Mouse (Mus musculus) CH12.LX (cell line): Measurements from ENCODE around the gene Rbm15. TPM values are rescaled to one million over a fixed set of nuclear protein-coding genes. Genes with fewer than 3 reads are reported as not detected.

ENCODE experiments used
- DNase-seq: peaks from one replicate; pipeline ENCODE4 v3.0.0-alpha.2; 2013; ENCODE audit errors: extremely low read depth
- H3K27ac ChIP-seq: 2 replicates; pipeline ENCODE4 v1.5.1; 2012; ENCODE audit warnings: low read depth, mild to moderate bottlenecking, control low read depth, moderate library complexity; ENCODE audit not compliant: insufficient read depth
- H3K27me3 ChIP-seq: replicated peaks from 2 replicates; pipeline ENCODE3; 2012; ENCODE audit warnings: inconsistent platforms
- H3K36me3 ChIP-seq, 2 experiments: replicated peaks in 1 of 2; 2 replicates each; pipeline versions ENCODE3 to v1.6.1; 2012; ENCODE audit warnings: inconsistent platforms in 1 of 2, low read length in 1 of 2, mild to moderate bottlenecking in 1 of 2, mixed read lengths in 1 of 2, moderate library complexity in 1 of 2; ENCODE audit not compliant: control insufficient read depth in 1 of 2, insufficient read depth in 1 of 2
- H3K4me1 ChIP-seq, 2 experiments: 2 replicates each; pipeline ENCODE4 v1.6.1; 2012; ENCODE audit warnings: inconsistent platforms in 1 of 2, moderate library complexity in 1 of 2; ENCODE audit not compliant: insufficient read depth in 2 of 2, control insufficient read depth in 1 of 2
- H3K4me2 ChIP-seq: 2 replicates; pipeline ENCODE4 v1.6.1; 2012; ENCODE audit warnings: low read depth, mild to moderate bottlenecking, control low read depth; ENCODE audit not compliant: poor library complexity, insufficient read depth, severe bottlenecking
- H3K4me3 ChIP-seq, 3 experiments: fragments of 150-350 bp in 1 of 3; sonication (generic) in 1 of 3; replicated peaks in 1 of 3; 2 replicates each; pipeline versions ENCODE3 to v1.5.1; 2011 to 2012; ENCODE audit warnings: low read depth in 2 of 3, low read length in 2 of 3, mild to moderate bottlenecking in 2 of 3, moderate library complexity in 2 of 3, control low read depth in 1 of 3, improper control_type of control experiment in 1 of 3, inconsistent platforms in 1 of 3, mixed read lengths in 1 of 3; ENCODE audit not compliant: poor library complexity in 1 of 3
- H3K79me2 ChIP-seq: replicated peaks from 2 replicates; pipeline ENCODE4 v1.6.1; 2012; ENCODE audit warnings: mild to moderate bottlenecking, moderate library complexity; ENCODE audit not compliant: control insufficient read depth, poor library complexity, insufficient read depth, severe bottlenecking; ENCODE audit errors: extremely low read depth
- H3K9ac ChIP-seq: 2 replicates; pipeline ENCODE4 v1.6.1; 2012; ENCODE audit warnings: low read depth, mild to moderate bottlenecking, control low read depth, moderate library complexity; ENCODE audit not compliant: insufficient read depth
- H3K9me3 ChIP-seq: replicated peaks from 2 replicates; pipeline ENCODE3; 2012; ENCODE audit warnings: low read length, inconsistent platforms, mixed read lengths
- BHLHE40 ChIP-seq: IDR thresholded peaks from 2 replicates; pipeline ENCODE4 v1.6.1; 2011; ENCODE audit warnings: mild to moderate bottlenecking, low read depth, low read length, improper control_type of control experiment
- CHD1 ChIP-seq: IDR thresholded peaks from 2 replicates; pipeline ENCODE4 v1.6.1; 2012; ENCODE audit warnings: low read depth, low read length, improper control_type of control experiment, inconsistent platforms
- CTCF ChIP-seq, 2 experiments: IDR thresholded peaks in 1 of 2; conservative IDR thresholded peaks in 1 of 2; 2 replicates each; pipeline ENCODE4 v1.5.1; 2011 to 2012; ENCODE audit warnings: low read depth in 2 of 2, low read length in 2 of 2, improper control_type of control experiment in 1 of 2, inconsistent platforms in 1 of 2, mild to moderate bottlenecking in 1 of 2, moderate library complexity in 1 of 2
- E2F4 ChIP-seq: IDR thresholded peaks from 2 replicates; pipeline ENCODE4 v1.6.1; 2011; ENCODE audit warnings: low read depth, low read length, improper control_type of control experiment; ENCODE audit not compliant: insufficient replicate concordance
- ETS1 ChIP-seq: conservative IDR thresholded peaks from 2 replicates; pipeline ENCODE4 v1.6.1; 2012; ENCODE audit warnings: low read depth, mild to moderate bottlenecking, inconsistent platforms, low read length, improper control_type of control experiment, moderate library complexity
- GABPA ChIP-seq: IDR thresholded peaks from 2 replicates; pipeline ENCODE4 v1.6.1; 2012; ENCODE audit warnings: low read depth, low read length, improper control_type of control experiment, inconsistent platforms; ENCODE audit not compliant: insufficient replicate concordance
- HCFC1 ChIP-seq: IDR thresholded peaks from 2 replicates; pipeline ENCODE4 v1.6.1; 2012; ENCODE audit warnings: low read depth, mild to moderate bottlenecking, inconsistent platforms, low read length, improper control_type of control experiment
- JUN ChIP-seq: IDR thresholded peaks from 2 replicates; pipeline ENCODE4 v1.6.1; 2011; ENCODE audit warnings: low read depth, mild to moderate bottlenecking, low read length, improper control_type of control experiment, moderate library complexity; ENCODE audit not compliant: insufficient read depth
- KAT2A ChIP-seq: IDR thresholded peaks from 2 replicates; pipeline ENCODE4 v1.6.1; 2012; ENCODE audit warnings: low read length, improper control_type of control experiment, inconsistent platforms; ENCODE audit not compliant: insufficient replicate concordance
- MAFK ChIP-seq: IDR thresholded peaks from 2 replicates; pipeline ENCODE4 v1.6.1; 2011; ENCODE audit warnings: low read length, improper control_type of control experiment; ENCODE audit not compliant: insufficient replicate concordance
- MAX ChIP-seq: IDR thresholded peaks from 2 replicates; pipeline ENCODE4 v1.6.1; 2011; ENCODE audit warnings: low read length, improper control_type of control experiment
- MXI1 ChIP-seq: IDR thresholded peaks from 2 replicates; pipeline ENCODE4 v1.6.1; 2011; ENCODE audit warnings: mild to moderate bottlenecking, low read depth, low read length, improper control_type of control experiment
- MYC ChIP-seq: IDR thresholded peaks from 2 replicates; pipeline ENCODE4 v1.6.1; 2011; ENCODE audit warnings: low read depth, mild to moderate bottlenecking, improper control_type of control experiment, low read length
- NRF1 ChIP-seq: IDR thresholded peaks from 2 replicates; pipeline ENCODE4 v1.6.1; 2014; ENCODE audit warnings: low read depth, mild to moderate bottlenecking, inconsistent platforms, low read length, improper control_type of control experiment, moderate library complexity
- PAX5 ChIP-seq: IDR thresholded peaks from 2 replicates; pipeline ENCODE4 v1.6.1; 2012; ENCODE audit warnings: low read length, inconsistent platforms, mixed read lengths
- POLR2AphosphoS2 ChIP-seq: IDR thresholded peaks from 2 replicates; pipeline ENCODE4 v1.6.1; 2011; ENCODE audit warnings: low read depth, low read length, improper control_type of control experiment
- RAD21 ChIP-seq: IDR thresholded peaks from 2 replicates; pipeline ENCODE4 v1.6.1; 2011; ENCODE audit warnings: low read depth, mild to moderate bottlenecking, low read length, improper control_type of control experiment, moderate library complexity
- RCOR1 ChIP-seq: conservative IDR thresholded peaks from 2 replicates; pipeline ENCODE4 v1.6.1; 2012; ENCODE audit warnings: low read depth, mild to moderate bottlenecking, inconsistent platforms, low read length, improper control_type of control experiment
- SIN3A ChIP-seq: IDR thresholded peaks from 2 replicates; pipeline ENCODE4 v1.6.1; 2012; ENCODE audit warnings: low read length, improper control_type of control experiment, inconsistent platforms
- SMC3 ChIP-seq: IDR thresholded peaks from 2 replicates; pipeline ENCODE4 v1.6.1; 2011; ENCODE audit warnings: low read depth, low read length, improper control_type of control experiment
- UBTF ChIP-seq: IDR thresholded peaks from 2 replicates; pipeline ENCODE4 v1.6.1; 2012; ENCODE audit warnings: low read depth, mild to moderate bottlenecking, inconsistent platforms, low read length, improper control_type of control experiment, moderate library complexity
- USF1 ChIP-seq: IDR thresholded peaks from 2 replicates; pipeline ENCODE4 v1.6.1; 2014; ENCODE audit warnings: low read depth, mild to moderate bottlenecking, inconsistent platforms, low read length, improper control_type of control experiment
- USF2 ChIP-seq: conservative IDR thresholded peaks from 2 replicates; pipeline ENCODE4 v1.6.1; 2011; ENCODE audit warnings: low read depth, low read length, improper control_type of control experiment
- ZKSCAN1 ChIP-seq: IDR thresholded peaks from 2 replicates; pipeline ENCODE4 v1.6.1; 2012; ENCODE audit warnings: low read depth, inconsistent platforms, low read length, improper control_type of control experiment, borderline replicate concordance
- dilution Hi-C: fragments of 300-500 bp; cut with MboI; formaldehyde crosslinking; loops from 2 replicates; pipeline ENCODE4 v1.14.3; 2020; ENCODE audit warnings: low sequenced_read_pairs; ENCODE audit not compliant: extremely low pct_unique_long_range_greater_than_20kb, extremely low pct_ligation_motif_present
- in situ Hi-C: fragments of 300-500 bp; cut with MboI; formaldehyde crosslinking; loops from 3 replicates; pipeline ENCODE4 v1.14.3; 2019; ENCODE audit warnings: low sequenced_read_pairs, low pct_ligation_motif_present, low pct_unique_long_range_greater_than_20kb, mixed read lengths
- polyA plus RNA-seq: library from polyadenylated mRNA; unstranded; fragments of >175 nt; gene quantifications from 2 replicates; pipeline ENCODE4 v1.2.1, GENCODE M21; 2012; ENCODE audit warnings: low read depth; ENCODE audit not compliant: insufficient read length
- total RNA-seq, 2 experiments: library from RNA; depleted of rRNA; stranded (reverse); fragments of 300-350 nt in 1 of 2; fragments of >200 nt in 1 of 2; gene quantifications; 2 replicates each; pipeline ENCODE4 v1.2.3; 2012 to 2014

Rbm15 gene
- total and polyA plus RNA-seq, 3 experiments = 15.2 to 26.0 (median 17.2) TPM

- Histone ChIP-seq H3K27me3 (no peaks in the 10 kb centered on the region), H3K4me3 (no peak overlapping the region), H3K4me1 (no peaks in the 10 kb centered on the region), H3K9ac (no peak overlapping the region), H3K4me2 (no peak overlapping the region), H3K9me3 (no peaks in the 10 kb centered on the region), H3K36me3 (peaks cover 15 to 31% of the 10 kb centered on the region in 2 experiments), H3K79me2 (no peaks in the 10 kb centered on the region), H3K27ac (no peak overlapping the region)
- TF ChIP-seq SMC3 = no peak
- no peak for TF ChIP-seq E2F4
- TF ChIP-seq MXI1 = no peak
- no peak for TF ChIP-seq KAT2A
- TF ChIP-seq USF2 = no peak
- TF ChIP-seq HCFC1 = no peak
- TF ChIP-seq UBTF = no peak
- no peak for TF ChIP-seq ETS1
- TF ChIP-seq CHD1 = no peak
- no peak for TF ChIP-seq GABPA
- no peak for TF ChIP-seq BHLHE40
- no peak for DNase-seq
- dilution Hi-C loops = no loop called here
- in situ Hi-C loops = no loop called here
These were observed 46.1 kb downstream of the Rbm15 start for GRCm38 (mm10) chr3:107287346-107287745.

- H3K4me3 ChIP-seq = no peak overlapping the region
- no peak overlapping the region for H3K27ac ChIP-seq
- H3K9me3 ChIP-seq = no peaks in the 10 kb centered on the region
- in situ Hi-C loops (no loop called here), dilution Hi-C loops (no loop called here)
- no peak for DNase-seq
- 0 out of 2 replicates have a peak, but pooled peaks cover 2% of the 10 kb centered on the region for H3K79me2 ChIP-seq
- no peaks in the 10 kb centered on the region for H3K4me1 ChIP-seq
- H3K4me2 ChIP-seq = no peak overlapping the region
- H3K36me3 ChIP-seq = peaks cover 20 to 43% of the 10 kb centered on the region in 2 experiments
- H3K27me3 ChIP-seq = no peaks in the 10 kb centered on the region
- H3K9ac ChIP-seq = no peak overlapping the region
- TF ChIP-seq MXI1 (no peak), ETS1 (no peak), MYC (no peak), KAT2A (no peak), CTCF (conservative IDR thresholded peaks at IDR 0.05 in 1 of 2, IDR thresholded peaks at IDR 0.05 in 1 of 2; ENCODE audit: low read depth in 2 of 2, low read length in 2 of 2) (no peak), RAD21 (no peak), PAX5 (no peak), BHLHE40 (no peak), POLR2AphosphoS2 (no peak), JUN (no peak), RCOR1 (no peak), NRF1 (no peak), ZKSCAN1 (no peak), MAFK (no peak), UBTF (no peak), SIN3A (no peak), CHD1 (no peak), USF1 (no peak), MAX (no peak)
These were observed 47.4 kb downstream of the Rbm15 start for GRCm38 (mm10) chr3:107286123-107286522.
